Mouse (Mus musculus) lung, embryonic 15.5 days (tissue): Measurements from ENCODE around the gene Mllt10. TPM values are rescaled to one million over a fixed set of nuclear protein-coding genes. Genes with fewer than 3 reads are reported as not detected.

ENCODE experiments used
- ATAC-seq: fragments of 200-750 bp; cut with Nextera tagmentation; 2 replicates; pipeline ENCODE4 v1.8.0; 2017; ENCODE audit warnings: moderate number of reproducible peaks, borderline replicate concordance; ENCODE audit not compliant: low FRiP score, low TSS enrichment; ENCODE audit errors: extremely low read depth
- H3K27ac ChIP-seq: fragments of 300-500 bp; sonication (generic); 2 replicates; pipeline ENCODE4 v1.5.1; 2015; ENCODE audit warnings: moderate library complexity, mild to moderate bottlenecking, inconsistent platforms
- H3K27me3 ChIP-seq: fragments of 300-500 bp; sonication (generic); 2 replicates; pipeline ENCODE4 v1.6.1; 2015; ENCODE audit warnings: inconsistent platforms
- H3K36me3 ChIP-seq: fragments of 300-500 bp; sonication (generic); 2 replicates; pipeline ENCODE4 v1.6.1; 2015; ENCODE audit warnings: inconsistent platforms
- H3K4me1 ChIP-seq: fragments of 300-500 bp; sonication (generic); 2 replicates; pipeline ENCODE4 v1.6.1; 2015; ENCODE audit warnings: inconsistent platforms
- H3K4me2 ChIP-seq: fragments of 300-500 bp; sonication (generic); 2 replicates; pipeline ENCODE4 v1.6.1; 2015; ENCODE audit warnings: inconsistent platforms, mild to moderate bottlenecking, moderate library complexity
- H3K4me3 ChIP-seq: fragments of 300-500 bp; sonication (generic); 2 replicates; pipeline ENCODE4 v1.5.1; 2015; ENCODE audit warnings: mild to moderate bottlenecking, inconsistent platforms
- H3K9ac ChIP-seq: fragments of 300-500 bp; sonication (generic); 2 replicates; pipeline ENCODE4 v1.6.1; 2015; ENCODE audit warnings: inconsistent platforms
- H3K9me3 ChIP-seq: fragments of 300-500 bp; sonication (generic); 2 replicates; pipeline ENCODE4 v1.6.1; 2016; ENCODE audit warnings: inconsistent platforms
- WGBS: fragments of 180-500 bp; shearing (Covaris S2); methylation state at CpG from one replicate; pipeline ENCODE4 v1.1.7; 2015; 5-methylcytosine and 5-hydroxymethylcytosine counted together
- polyA plus RNA-seq: library from polyadenylated mRNA; unstranded; fragments of >200 nt; fragmentation: Nextera tagmentation; extraction: Ambion mirVana; gene quantifications from 2 replicates; pipeline ENCODE4 v1.2.1, GENCODE M21; 2015

Mllt10 gene
- polyA plus RNA-seq, 1 experiment from 2014 or later: 58.9 TPM

DNA sequence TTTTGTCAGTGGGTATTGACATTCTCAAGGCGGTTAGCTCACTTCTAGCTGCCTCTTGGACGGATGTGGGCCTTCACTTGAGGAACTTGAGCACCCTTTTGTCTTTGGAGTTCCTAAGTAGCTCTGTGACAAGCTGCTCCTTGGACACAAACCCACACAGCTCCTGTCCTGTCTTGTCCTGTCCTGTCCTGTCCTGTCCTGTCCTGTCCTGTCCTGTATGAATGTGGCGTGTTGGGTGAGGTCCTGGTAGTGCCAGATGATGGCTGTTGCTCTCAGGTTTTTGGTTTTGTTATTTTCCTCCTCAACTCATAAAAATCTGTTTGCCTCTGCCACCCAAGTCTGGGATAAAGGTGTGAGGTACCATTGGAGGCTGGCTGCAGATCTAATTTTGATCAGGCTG is 61.4 kb downstream of the Mllt10 start:
- no peaks in the 10 kb centered on the region for H3K27me3 ChIP-seq

DNA sequence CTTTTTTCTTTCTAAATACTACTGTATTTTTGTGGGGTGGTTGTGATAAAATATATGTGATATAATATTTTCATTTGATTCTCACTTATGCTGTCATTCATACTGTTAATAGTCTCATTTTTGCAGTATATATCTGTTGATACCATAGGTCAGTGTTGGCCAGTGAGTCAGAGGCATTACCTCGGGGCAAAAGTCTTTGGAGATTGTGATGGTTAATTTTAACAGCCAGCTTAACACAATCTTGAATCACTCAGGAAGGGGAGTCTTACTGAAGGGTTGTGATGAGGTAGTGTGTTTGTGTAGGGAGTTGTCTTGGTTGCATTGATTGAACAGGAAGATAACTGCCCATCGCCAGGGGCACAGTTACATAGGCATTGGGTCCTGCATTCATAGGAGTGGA is 83.1 kb downstream of the Mllt10 start:
- Histone ChIP-seq H3K36me3 (peaks cover 33% of the 10 kb centered on the region), H3K4me2 (no peak overlapping the region), H3K27me3 (no peaks in the 10 kb centered on the region), H3K9ac (no peak overlapping the region), H3K27ac (no peak overlapping the region), H3K9me3 (no peaks in the 10 kb centered on the region), H3K4me3 (no peak overlapping the region), H3K4me1 (no peaks in the 10 kb centered on the region)
- WGBS: 82% methylated on average over 2 of the region's 2 CpGs
- no peak for ATAC-seq

More for the DNA sequence above, 61.4 kb downstream of the Mllt10 start:
- Histone ChIP-seq H3K4me1 (no peaks in the 10 kb centered on the region), H3K4me3 (no peak overlapping the region), H3K9ac (no peak overlapping the region), H3K27ac (no peak overlapping the region), H3K36me3 (peaks cover 19% of the 10 kb centered on the region; the same call in 1 of the 2 replicates), H3K9me3 (no peaks in the 10 kb centered on the region), H3K4me2 (no peak overlapping the region)
- no peak for ATAC-seq
- WGBS: 80% methylated on average over 3 of the region's 3 CpGs

DNA sequence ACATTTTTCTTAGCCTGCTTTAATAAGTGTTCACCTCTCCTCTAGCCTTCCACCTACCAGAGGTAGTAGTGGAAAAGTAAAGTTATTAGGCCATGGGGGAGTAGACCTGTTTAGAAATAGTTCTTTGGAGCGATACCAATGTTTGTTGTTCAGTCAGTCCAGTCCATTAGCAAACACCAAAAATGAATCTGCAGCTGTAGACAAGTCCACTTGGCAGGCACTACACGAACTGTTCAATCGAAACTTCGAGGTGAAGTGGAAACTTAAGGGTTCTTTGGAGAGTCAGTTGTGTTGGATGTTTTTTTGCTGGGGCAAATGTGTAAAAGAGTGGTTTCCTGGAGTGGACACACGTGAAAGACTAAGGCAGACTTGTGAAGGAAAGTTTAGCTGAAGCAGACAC is 84.6 kb downstream of the Mllt10 start:
- H3K4me2 ChIP-seq: no peak overlapping the region
- H3K27ac ChIP-seq: no peak overlapping the region
- no peak overlapping the region for H3K4me3 ChIP-seq
- no peak overlapping the region for H3K9ac ChIP-seq
- no peaks in the 10 kb centered on the region for H3K9me3 ChIP-seq
- WGBS: 68% methylated on average over 5 of the region's 5 CpGs
- no peak for ATAC-seq
- H3K4me1 ChIP-seq: no peaks in the 10 kb centered on the region
- peaks cover 32% of the 10 kb centered on the region for H3K36me3 ChIP-seq
- no peaks in the 10 kb centered on the region for H3K27me3 ChIP-seq

DNA sequence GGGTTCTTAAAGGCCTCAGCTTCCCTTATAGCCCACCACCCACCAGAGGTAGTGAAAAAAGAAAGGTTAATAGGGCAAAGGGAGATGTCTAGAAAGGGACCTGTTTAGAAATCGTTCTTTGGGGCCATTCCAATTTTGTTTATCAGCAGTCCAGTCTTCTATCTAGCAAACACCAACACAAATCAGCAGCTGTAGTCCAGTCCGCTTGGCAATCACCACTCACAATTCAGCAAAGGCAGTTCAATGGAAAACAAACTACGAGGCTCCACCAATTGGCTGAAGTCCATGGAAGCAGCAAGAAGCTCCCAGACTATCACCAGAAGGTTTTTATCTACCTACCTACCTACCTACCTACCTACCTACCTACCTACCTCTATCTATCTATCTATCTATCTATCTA is 101.1 kb downstream of the Mllt10 start:
- Histone ChIP-seq H3K4me2 (no peak overlapping the region), H3K9ac (no peak overlapping the region), H3K4me3 (no peak overlapping the region), H3K27me3 (no peaks in the 10 kb centered on the region), H3K4me1 (no peaks in the 10 kb centered on the region), H3K9me3 (no peaks in the 10 kb centered on the region), H3K36me3 (peaks cover 33% of the 10 kb centered on the region; the same call in 1 of the 2 replicates), H3K27ac (no peak overlapping the region)
- WGBS: 88% methylated on average over 3 of the region's 3 CpGs
- ATAC-seq: no peak

DNA sequence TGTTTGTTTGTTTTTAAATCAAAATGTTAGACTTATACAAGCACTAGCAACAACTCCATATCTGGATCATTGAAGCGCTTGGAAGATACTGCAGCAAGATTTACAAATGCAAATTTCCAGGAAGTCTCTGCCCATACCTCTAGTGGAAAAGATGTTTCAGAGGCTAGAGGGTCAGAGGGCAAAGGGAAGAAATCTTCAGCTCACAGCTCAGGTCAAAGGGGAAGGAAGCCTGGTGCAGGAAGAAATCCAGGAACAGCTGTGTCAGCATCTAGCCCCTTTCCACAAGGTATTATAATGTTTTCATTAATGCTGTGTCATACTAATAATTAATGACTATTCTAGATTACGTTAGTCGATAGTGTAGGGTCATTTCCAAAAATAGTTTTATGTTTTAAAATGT is 104.4 kb downstream of the Mllt10 start:
- H3K27me3 ChIP-seq: no peaks in the 10 kb centered on the region
- H3K4me3 ChIP-seq: no peak overlapping the region
- peaks cover 32% of the 10 kb centered on the region for H3K36me3 ChIP-seq
- H3K9me3 ChIP-seq: no peaks in the 10 kb centered on the region
- no peak overlapping the region for H3K9ac ChIP-seq
- no peak overlapping the region for H3K4me2 ChIP-seq
- no peak for ATAC-seq
- no peaks in the 10 kb centered on the region for H3K4me1 ChIP-seq
- H3K27ac ChIP-seq: no peak overlapping the region
- 68% methylated on average over 3 of the region's 3 CpGs for WGBS

GRCm38 (mm10) chr2:18160992-18161391 is 106.0 kb downstream of the Mllt10 start:
- Histone ChIP-seq H3K4me1 (no peaks in the 10 kb centered on the region), H3K9me3 (no peaks in the 10 kb centered on the region), H3K4me3 (no peak overlapping the region), H3K36me3 (peaks cover 19% of the 10 kb centered on the region), H3K4me2 (no peak overlapping the region), H3K27me3 (no peaks in the 10 kb centered on the region), H3K9ac (no peak overlapping the region), H3K27ac (no peak overlapping the region)
- ATAC-seq: no peak
- WGBS: 86% methylated on average over 5 of the region's 5 CpGs

DNA sequence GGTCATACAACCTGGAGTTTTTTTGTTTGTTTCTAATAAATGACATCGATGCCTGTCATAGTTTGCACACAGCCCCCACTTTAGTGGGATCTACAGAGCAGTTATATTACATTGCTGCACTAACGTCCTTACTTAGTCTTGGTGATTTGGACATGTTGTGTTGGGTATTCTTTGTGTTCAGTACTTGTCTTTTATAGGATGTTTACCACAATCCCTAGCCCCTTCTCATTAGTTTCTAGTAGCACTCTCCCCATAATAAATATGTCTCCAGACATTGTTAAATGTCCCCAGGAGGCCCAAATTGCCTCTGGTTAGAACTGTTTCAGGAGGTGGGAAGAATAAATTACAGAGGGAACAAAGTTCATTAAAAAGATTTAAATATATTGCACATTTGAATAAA is 110.5 kb downstream of the Mllt10 start:
- no peak overlapping the region for H3K4me2 ChIP-seq
- 86% methylated on average over 2 of the region's 2 CpGs for WGBS
- H3K9me3 ChIP-seq: no peaks in the 10 kb centered on the region
- no peaks in the 10 kb centered on the region for H3K27me3 ChIP-seq
- no peaks in the 10 kb centered on the region for H3K4me1 ChIP-seq
- no peak for ATAC-seq
- H3K9ac ChIP-seq: no peak overlapping the region
- no peak overlapping the region for H3K27ac ChIP-seq
- no peak overlapping the region for H3K4me3 ChIP-seq
- H3K36me3 ChIP-seq: peaks cover 15% of the 10 kb centered on the region

GRCm38 (mm10) chr2:18169174-18169948 is 114.3 kb downstream of the Mllt10 start:
- no peak overlapping the region for H3K9ac ChIP-seq
- no peaks in the 10 kb centered on the region for H3K9me3 ChIP-seq
- H3K4me2 ChIP-seq: no peak overlapping the region
- no peaks in the 10 kb centered on the region for H3K27me3 ChIP-seq
- no peak overlapping the region for H3K27ac ChIP-seq
- 57% methylated on average over 1 of the region's 1 CpGs for WGBS
- no peak overlapping the region for H3K4me3 ChIP-seq
- no peak for ATAC-seq
- H3K4me1 ChIP-seq: no peaks in the 10 kb centered on the region
- H3K36me3 ChIP-seq: peaks cover 10% of the 10 kb centered on the region

DNA sequence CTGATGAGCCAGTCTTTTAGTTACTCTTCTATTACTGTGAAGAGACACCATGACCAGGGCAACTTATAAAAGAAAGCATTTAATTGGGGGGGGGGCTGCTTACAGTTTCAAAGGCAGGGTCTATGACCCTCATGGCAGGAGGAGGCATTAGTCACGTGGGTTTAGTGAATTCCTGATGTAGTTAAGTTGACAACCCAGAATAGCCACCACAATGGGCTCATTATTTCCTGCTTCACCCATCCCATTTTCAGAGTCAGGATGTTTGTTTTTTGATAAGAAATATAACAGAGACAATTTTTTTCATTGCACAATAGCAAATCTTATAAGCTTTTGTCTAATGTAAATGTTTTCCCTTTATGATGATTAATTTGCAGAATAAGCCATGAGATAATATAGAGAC is 120.2 kb downstream of the Mllt10 start:
- no peak overlapping the region for H3K27ac ChIP-seq
- 28% methylated on average over 1 of the region's 1 CpGs for WGBS
- no peaks in the 10 kb centered on the region for H3K27me3 ChIP-seq
- peaks cover 21% of the 10 kb centered on the region for H3K36me3 ChIP-seq
- H3K4me2 ChIP-seq: no peak overlapping the region
- no peak overlapping the region for H3K4me3 ChIP-seq
- H3K9me3 ChIP-seq: no peaks in the 10 kb centered on the region
- no peak for ATAC-seq
- H3K9ac ChIP-seq: no peak overlapping the region
- no peaks in the 10 kb centered on the region for H3K4me1 ChIP-seq

DNA sequence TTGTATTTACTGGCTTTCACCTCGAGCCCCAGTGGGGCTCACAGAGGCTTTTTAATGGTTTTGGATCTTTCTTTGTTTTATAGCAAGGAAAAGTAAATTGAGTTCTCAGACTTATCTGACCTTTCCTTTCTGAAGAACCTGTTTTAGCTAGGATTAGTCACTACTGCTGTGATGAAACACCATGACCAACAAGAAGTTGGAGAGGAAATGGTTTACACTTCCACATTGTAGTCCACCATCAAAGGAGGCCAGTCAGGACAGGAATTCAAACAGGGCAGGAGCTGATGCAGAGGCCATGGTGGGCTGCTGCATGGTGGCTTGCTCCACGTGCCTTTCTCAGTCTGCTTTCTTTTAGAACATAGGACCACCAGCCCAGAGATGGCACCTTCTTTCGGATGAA is 121.2 kb downstream of the Mllt10 start:
- no peak overlapping the region for H3K4me2 ChIP-seq
- peaks cover 24% of the 10 kb centered on the region for H3K36me3 ChIP-seq
- H3K27ac ChIP-seq: no peak overlapping the region
- ATAC-seq: no peak
- no peak overlapping the region for H3K4me3 ChIP-seq
- no peaks in the 10 kb centered on the region for H3K9me3 ChIP-seq
- H3K27me3 ChIP-seq: no peaks in the 10 kb centered on the region
- 84% methylated on average over 3 of the region's 3 CpGs for WGBS
- H3K4me1 ChIP-seq: no peaks in the 10 kb centered on the region
- H3K9ac ChIP-seq: no peak overlapping the region

DNA sequence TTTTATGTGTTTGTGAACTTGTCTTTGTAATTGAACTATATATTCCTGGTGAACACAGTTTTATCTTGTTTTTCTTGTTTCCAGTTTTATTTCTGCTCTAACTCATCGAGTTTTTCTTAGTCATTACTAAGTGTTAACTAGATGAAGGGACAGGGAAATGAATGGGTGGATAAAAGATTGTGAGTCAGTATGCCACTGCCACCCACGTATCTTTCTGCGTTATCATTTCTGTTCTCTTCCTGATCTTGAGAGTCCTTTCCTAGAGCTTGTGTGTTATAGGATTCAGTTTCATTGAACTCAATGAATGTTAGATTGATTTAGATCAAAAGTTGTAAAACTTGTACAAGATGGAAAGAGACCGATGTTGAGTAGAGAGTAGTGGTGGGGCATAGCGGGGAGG is 125.3 kb downstream of the Mllt10 start:
- Histone ChIP-seq H3K9me3 (no peaks in the 10 kb centered on the region), H3K4me2 (no peak overlapping the region), H3K4me3 (no peak overlapping the region), H3K27me3 (no peaks in the 10 kb centered on the region), H3K4me1 (no peaks in the 10 kb centered on the region), H3K36me3 (peaks cover 35% of the 10 kb centered on the region), H3K9ac (no peak overlapping the region), H3K27ac (no peak overlapping the region)
- no peak for ATAC-seq
- WGBS: 92% methylated on average over 5 of the region's 5 CpGs

DNA sequence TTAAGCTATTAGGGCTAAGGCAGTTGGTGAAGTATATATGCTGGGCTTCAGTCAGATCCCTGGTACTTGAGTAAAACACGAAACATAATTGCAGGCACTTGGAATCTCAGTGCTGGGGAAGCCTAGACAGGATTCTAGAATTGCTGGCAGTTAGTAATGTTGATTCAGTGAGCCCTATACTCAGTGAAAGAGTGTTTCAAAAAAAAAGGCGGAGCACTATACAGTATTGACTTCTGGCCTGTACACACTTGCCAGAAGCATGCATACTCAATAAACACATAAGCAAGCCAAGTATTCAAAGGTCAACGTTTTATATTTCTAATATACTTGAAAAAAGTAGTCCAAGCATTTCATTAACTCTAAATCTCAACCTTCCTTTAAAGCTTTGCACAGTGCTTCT is 126.6 kb downstream of the Mllt10 start:
- Histone ChIP-seq H3K27me3 (no peaks in the 10 kb centered on the region), H3K9ac (no peak overlapping the region), H3K4me3 (no peak overlapping the region), H3K36me3 (peaks cover 34% of the 10 kb centered on the region), H3K4me1 (no peaks in the 10 kb centered on the region), H3K27ac (no peak overlapping the region), H3K9me3 (no peaks in the 10 kb centered on the region), H3K4me2 (no peak overlapping the region)
- WGBS: 73% methylated on average over 3 of the region's 3 CpGs
- no peak for ATAC-seq

DNA sequence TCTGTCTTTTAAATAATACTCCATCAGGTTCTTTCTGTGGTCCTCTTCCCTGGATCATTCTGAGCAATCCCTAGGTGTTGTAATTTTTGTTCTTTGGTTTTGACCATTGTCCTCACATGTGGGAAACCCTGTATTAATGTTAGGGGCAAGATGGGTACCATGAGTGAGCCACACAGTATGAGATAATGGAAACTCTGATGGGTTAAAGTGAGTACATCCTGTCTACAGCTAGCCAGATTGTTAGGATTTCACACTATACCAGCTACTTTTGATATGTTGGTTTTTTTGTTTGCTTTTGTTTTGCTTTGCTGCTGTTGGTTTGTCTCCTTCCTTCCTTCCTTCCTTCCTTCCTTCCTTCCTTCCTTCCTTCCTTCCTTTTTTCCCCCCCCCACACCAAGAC is 128.0 kb downstream of the Mllt10 start:
- H3K4me2 ChIP-seq: no peak overlapping the region

More for the DNA sequence above, 128.0 kb downstream of the Mllt10 start:
- Histone ChIP-seq H3K36me3 (peaks cover 35% of the 10 kb centered on the region), H3K4me3 (no peak overlapping the region), H3K9ac (no peak overlapping the region), H3K4me1 (no peaks in the 10 kb centered on the region), H3K27ac (no peak overlapping the region), H3K9me3 (no peaks in the 10 kb centered on the region), H3K27me3 (no peaks in the 10 kb centered on the region)
- ATAC-seq: no peak
